Mouse (Mus musculus): ENCODE measurements around the gene Naga. TPM values are rescaled to one million over a fixed set of nuclear protein-coding genes. Genes with fewer than 3 reads are reported as not detected.

Naga gene
- 8.7 TPM for polyA plus RNA-seq (2014; fragmentation: Illumina TruSeq; extraction: RNeasy Lipid Tissue Mini Kit (QIAGEN cat#74804); ENCODE audit: low replicate concordance)

DNA sequence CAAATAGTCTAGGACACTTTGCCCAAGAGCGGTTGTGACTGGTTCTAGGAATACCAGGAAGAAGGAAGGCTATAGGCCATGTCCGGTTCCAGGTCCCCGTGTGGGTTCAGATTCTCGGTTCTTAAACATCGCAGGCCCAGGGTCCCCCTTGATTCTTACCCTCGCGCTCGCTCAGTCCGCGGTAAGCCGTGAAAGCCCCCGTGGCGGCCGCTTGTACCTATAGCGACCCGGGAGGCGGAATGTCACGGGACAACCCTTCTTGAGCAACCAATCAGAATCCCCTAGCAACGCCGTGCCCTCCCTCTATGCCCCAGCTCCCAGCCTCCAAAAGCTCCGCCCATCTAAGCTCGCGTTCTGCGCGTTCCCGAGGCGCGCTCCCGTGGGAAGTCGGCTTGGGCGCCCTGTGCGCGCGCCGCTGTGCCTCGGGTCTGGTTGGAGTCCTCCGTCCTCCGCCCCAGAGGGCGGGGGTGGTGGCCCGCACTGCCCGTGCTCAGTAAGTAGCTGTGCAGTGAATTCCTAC is at the start of gene Naga, which contains the start of the genes Pheta2 and Smdt1:
TSS of gene Naga (minus strand) at position 333 of the 520 bp plus-strand sequence.
TSS of gene Pheta2 (plus strand) at position 350 of the 520 bp plus-strand sequence.
TSS of gene Smdt1 (plus strand) at position 367 of the 520 bp plus-strand sequence.

DNA sequence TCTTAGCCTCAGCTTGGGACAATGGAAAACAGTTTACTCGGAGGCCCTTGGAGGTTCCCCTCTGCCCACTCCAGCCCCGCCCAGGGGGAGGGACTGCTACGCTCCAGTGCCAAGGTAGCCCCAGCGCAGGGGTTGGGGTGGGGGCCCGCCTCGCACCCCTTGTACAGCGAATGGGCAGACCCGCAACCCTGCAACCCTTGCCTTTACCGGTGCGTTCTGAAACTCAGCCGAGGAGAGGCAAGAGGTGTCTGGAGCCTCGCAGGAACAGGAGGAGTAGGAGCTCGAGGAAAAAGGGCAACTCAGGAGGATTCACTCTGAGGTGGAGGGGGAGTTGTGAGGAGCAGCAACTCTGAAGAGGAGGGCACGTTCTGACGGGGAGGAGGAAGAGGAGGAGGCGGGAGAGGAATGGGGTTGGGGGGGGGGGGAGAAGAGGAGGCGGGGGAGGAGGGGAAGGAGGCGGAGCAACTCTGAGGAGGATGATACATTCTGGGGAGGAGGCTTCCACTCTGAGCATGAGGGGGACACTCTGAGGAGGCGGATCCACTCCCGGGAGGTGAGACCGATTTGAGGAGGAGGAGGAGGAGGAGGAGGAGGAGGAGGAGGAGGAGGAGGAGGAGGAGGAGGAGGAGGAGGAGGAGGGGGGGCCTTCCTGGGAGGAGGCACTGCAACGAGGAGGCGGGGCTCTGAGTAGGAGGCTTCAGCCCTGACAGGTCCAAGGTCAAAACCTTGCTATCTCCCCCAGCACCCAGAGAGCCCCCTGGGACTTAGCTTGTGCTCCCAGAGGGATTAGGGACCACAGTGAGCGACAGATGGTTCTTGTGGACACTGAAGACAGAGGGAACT is 41.4 kb upstream of the Naga start, which contains the start of gene Cyp2d22:
TSS of gene Cyp2d22 (minus strand) at position 390 of the 843 bp plus-strand sequence.

DNA sequence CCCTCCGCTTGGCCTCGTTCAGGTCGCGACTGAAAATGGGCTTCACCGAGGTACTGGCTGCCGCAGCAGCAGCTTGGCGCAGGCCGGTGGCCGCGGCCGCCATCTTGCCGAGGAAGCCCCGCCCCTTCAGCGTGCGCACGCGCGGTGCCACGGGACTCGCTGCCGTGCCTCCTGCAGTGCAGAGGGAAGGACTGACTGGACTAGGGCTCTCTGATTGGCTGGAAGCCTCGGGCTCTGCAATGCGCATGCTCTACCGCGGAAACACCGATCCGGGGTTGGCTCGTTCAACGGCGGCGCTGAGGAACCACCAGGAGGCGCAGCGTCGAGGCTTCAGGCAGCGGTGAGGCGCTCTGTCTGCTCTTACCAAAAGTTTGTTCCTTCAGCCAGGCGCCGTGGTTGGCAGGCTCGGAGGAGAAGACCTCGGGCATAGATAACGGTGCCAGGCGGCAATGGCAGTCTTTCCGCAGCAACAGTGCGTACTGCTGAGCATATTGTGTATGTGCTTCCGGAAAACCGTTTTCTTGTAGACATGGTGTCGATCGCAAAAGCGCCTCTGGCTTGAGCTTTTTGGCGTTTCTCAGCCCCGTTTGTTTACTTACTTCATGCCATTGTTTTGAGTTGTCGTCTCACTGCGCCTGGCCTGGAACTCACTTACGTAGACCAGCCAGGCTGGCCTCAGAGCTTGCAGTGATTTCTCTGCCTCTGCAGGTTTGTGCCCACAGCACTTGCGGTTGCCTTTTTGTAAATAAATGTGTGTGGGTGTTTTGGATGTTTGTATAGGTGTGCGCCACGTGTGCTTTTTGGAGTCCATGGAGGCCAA is 15.6 kb upstream of the Naga start, which contains the start of gene Ndufa6:
TSS of gene Ndufa6 (minus strand) at position 197 of the 820 bp plus-strand sequence.

DNA sequence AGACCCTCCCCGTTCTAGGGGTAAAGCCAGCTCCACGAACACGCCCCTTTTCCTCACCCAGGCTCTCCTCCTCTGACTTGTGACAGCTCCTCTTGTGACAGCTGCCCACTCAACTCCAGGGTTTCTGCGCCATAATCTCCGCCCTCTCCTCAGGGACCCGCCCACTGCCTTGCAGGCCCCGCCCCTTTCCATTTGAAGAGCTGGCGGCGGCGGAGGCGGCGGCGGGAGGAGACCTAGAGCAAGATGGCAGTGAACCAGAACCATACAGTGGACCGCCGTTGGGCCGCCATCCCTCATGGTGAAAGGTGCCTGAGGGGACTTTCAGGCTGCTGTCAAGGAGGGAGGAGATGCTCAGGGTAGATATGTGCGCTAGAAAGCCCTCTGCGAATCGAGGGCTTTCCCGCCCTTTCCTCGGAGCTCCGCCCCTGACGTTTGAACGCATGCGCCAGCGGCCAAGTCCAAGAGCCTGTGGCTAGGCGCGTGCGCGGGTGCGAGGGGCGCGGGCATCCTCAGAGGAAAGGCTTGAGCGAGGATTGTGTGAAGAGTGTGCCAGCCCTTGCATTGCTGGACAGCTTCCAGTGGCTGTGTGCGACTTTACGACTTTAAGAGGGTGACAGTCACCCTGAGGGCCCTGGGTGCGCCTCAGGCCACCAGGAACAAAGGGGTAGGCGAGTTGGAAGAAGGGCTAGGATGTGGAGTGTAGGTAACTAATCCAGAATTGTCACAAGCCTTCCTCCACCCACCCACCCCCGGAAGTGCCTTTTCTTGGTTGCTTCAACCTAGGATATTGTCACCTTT is 39.8 kb downstream of the Naga start, which contains the start of gene Wbp2nl:
TSS of gene Wbp2nl (plus strand) at position 191 of the 798 bp plus-strand sequence.

Other genes with a start within 250 kb of the Naga start
- 1.7 TPM for gene Ccdc134, start 211.0 kb downstream of the Naga start, polyA plus RNA-seq (2014; fragmentation: Illumina TruSeq; extraction: RNeasy Lipid Tissue Mini Kit (QIAGEN cat#74804); ENCODE audit: low replicate concordance)
- 8.6 TPM for gene Srebf2, start 191.7 kb downstream of the Naga start, polyA plus RNA-seq (2014; fragmentation: Illumina TruSeq; extraction: RNeasy Lipid Tissue Mini Kit (QIAGEN cat#74804); ENCODE audit: low replicate concordance)
- gene Shisa8, start 126.1 kb downstream of the Naga start, polyA plus RNA-seq (2014; fragmentation: Illumina TruSeq; extraction: RNeasy Lipid Tissue Mini Kit (QIAGEN cat#74804); ENCODE audit: low replicate concordance): not detected
- 1.2 TPM for gene Tnfrsf13c, start 114.6 kb downstream of the Naga start, polyA plus RNA-seq (2014; fragmentation: Illumina TruSeq; extraction: RNeasy Lipid Tissue Mini Kit (QIAGEN cat#74804); ENCODE audit: low replicate concordance)
- 0.37 TPM for gene Cenpm, start 94.2 kb downstream of the Naga start, polyA plus RNA-seq (2014; fragmentation: Illumina TruSeq; extraction: RNeasy Lipid Tissue Mini Kit (QIAGEN cat#74804); ENCODE audit: low replicate concordance)
- not detected for gene 1500009C09Rik, start 86.5 kb downstream of the Naga start, polyA plus RNA-seq (2014; fragmentation: Illumina TruSeq; extraction: RNeasy Lipid Tissue Mini Kit (QIAGEN cat#74804); ENCODE audit: low replicate concordance)
- gene Sept3, start 64.0 kb downstream of the Naga start, polyA plus RNA-seq (2014; fragmentation: Illumina TruSeq; extraction: RNeasy Lipid Tissue Mini Kit (QIAGEN cat#74804); ENCODE audit: low replicate concordance): 0.67 TPM
- gene Wbp2nl, start 40.0 kb downstream of the Naga start, polyA plus RNA-seq (2014; fragmentation: Illumina TruSeq; extraction: RNeasy Lipid Tissue Mini Kit (QIAGEN cat#74804); ENCODE audit: low replicate concordance): not detected
- gene Pheta2, start within 50 bp of the Naga start, polyA plus RNA-seq (2014; fragmentation: Illumina TruSeq; extraction: RNeasy Lipid Tissue Mini Kit (QIAGEN cat#74804); ENCODE audit: low replicate concordance): 0.33 TPM
- gene Smdt1, start within 50 bp of the Naga start, polyA plus RNA-seq (2014; fragmentation: Illumina TruSeq; extraction: RNeasy Lipid Tissue Mini Kit (QIAGEN cat#74804); ENCODE audit: low replicate concordance): 54.0 TPM
- gene Ndufa6, start 15.4 kb upstream of the Naga start, polyA plus RNA-seq (2014; fragmentation: Illumina TruSeq; extraction: RNeasy Lipid Tissue Mini Kit (QIAGEN cat#74804); ENCODE audit: low replicate concordance): 330 TPM
- gene Cyp2d22, start 41.3 kb upstream of the Naga start, polyA plus RNA-seq (2014; fragmentation: Illumina TruSeq; extraction: RNeasy Lipid Tissue Mini Kit (QIAGEN cat#74804); ENCODE audit: low replicate concordance): 17.8 TPM
- not detected for gene Cyp2d11, start 55.1 kb upstream of the Naga start, polyA plus RNA-seq (2014; fragmentation: Illumina TruSeq; extraction: RNeasy Lipid Tissue Mini Kit (QIAGEN cat#74804); ENCODE audit: low replicate concordance)
- gene Cyp2d10, start 68.3 kb upstream of the Naga start, polyA plus RNA-seq (2014; fragmentation: Illumina TruSeq; extraction: RNeasy Lipid Tissue Mini Kit (QIAGEN cat#74804); ENCODE audit: low replicate concordance): not detected
- not detected for gene Cyp2d9, start 94.5 kb upstream of the Naga start, polyA plus RNA-seq (2014; fragmentation: Illumina TruSeq; extraction: RNeasy Lipid Tissue Mini Kit (QIAGEN cat#74804); ENCODE audit: low replicate concordance)
- not detected for gene Cyp2d12, start 216.1 kb upstream of the Naga start, polyA plus RNA-seq (2014; fragmentation: Illumina TruSeq; extraction: RNeasy Lipid Tissue Mini Kit (QIAGEN cat#74804); ENCODE audit: low replicate concordance)